In genomic region chr1:179041905-179042337, GRCm38 (mm10) we compare ENCODE assay signal across 8 mouse cellular contexts.
DNase-seq lines count a peak whose midpoint lies in the region; ATAC-seq and TF ChIP-seq lines count a peak whose summit lies in the region.

No protein-coding gene starts in this region.

- peaks cover 26% of the 10 kb centered on the region for H3K4me1 ChIP-seq in lung, embryonic 16.5 days (replicated peaks; ENCODE audit: control insufficient read depth, insufficient read depth, low read length)
- peaks cover 4% of the 10 kb centered on the region; the same call in 1 of the 2 replicates for H3K4me1 ChIP-seq in lung, adult 2 months (ENCODE audit: control insufficient read depth, insufficient read depth, low read length)

- WGBS in lung, embryonic 16.5 days, result 33% methylated on average over 8 of the region's 8 CpGs
- 53% methylated on average over 8 of the region's 8 CpGs for WGBS in lung, adult 2 months

- ATAC-seq in lung, embryonic 16.5 days (ENCODE audit: low read depth), result peak; percentile 85
- no peak for ATAC-seq in monocyte, adult 5-6 weeks (replicated peaks; ENCODE audit: insufficient number of reproducible peaks, low FRiP score, low TSS enrichment, poor library complexity, severe bottlenecking)

- no peaks in the 10 kb centered on the region for H3K9me3 ChIP-seq in lung, embryonic 16.5 days (ENCODE audit: control insufficient read depth, low read length)

- no peaks in the 10 kb centered on the region for H3K36me3 ChIP-seq in lung, embryonic 16.5 days (ENCODE audit: control insufficient read depth, insufficient read depth, low read length)

- H3K4me3 ChIP-seq in lung, embryonic 16.5 days (ENCODE audit: low read length), result no peak overlapping the region
- H3K4me3 ChIP-seq in lung, adult 2 months (replicated peaks; ENCODE audit: extremely low read depth, low read depth, low read length), result no peak overlapping the region

- no peaks in the 10 kb centered on the region for H3K27me3 ChIP-seq in lung, embryonic 16.5 days (ENCODE audit: control insufficient read depth, insufficient read depth, low read depth, low read length)

- TF ChIP-seq CTCF in lung, adult 2 months (IDR thresholded peaks at IDR 0.05; ENCODE audit: insufficient read depth, low read length), result no peak

- no peak overlapping the region for H3K9ac ChIP-seq in lung, embryonic 16.5 days (ENCODE audit: low read length)

- DNase-seq in lung, adult 2 months, result no peak
- DNase-seq in brain, adult 2 months (ENCODE audit: low read depth, low spot score), result peak; percentile 87
- peak; percentile 70 to 80 for DNase-seq in heart, adult 18-20 months
- peak; percentile 34 to 53 for DNase-seq in layer of hippocampus, adult 8-10 months (ENCODE audit: low spot score in 2 of 2)
- DNase-seq in right cerebral cortex, adult 2 months (ENCODE audit: low spot score in 2 of 2), result peak; percentile 7 to 44
- no peak for DNase-seq in gastrocnemius, adult 8-10 months (ENCODE audit: low spot score in 2 of 2)

- no peak for TF ChIP-seq POLR2A in lung, adult 2 months (IDR thresholded peaks at IDR 0.05; ENCODE audit: borderline replicate concordance, extremely low read depth, low read depth, low read length)

- peak overlapping the region; percentile 61 for H3K27ac ChIP-seq in lung, embryonic 16.5 days (ENCODE audit: low read length)

- no peak overlapping the region for H3K4me2 ChIP-seq in lung, embryonic 16.5 days (ENCODE audit: low read depth, low read length)

Comparison
In these comparisons a context has a peak if more than half of its experiments do, and no peak if none do; other contexts are left out.
1. DNase-seq: peak in brain, adult 2 months (single experiment), heart, adult 18-20 months (2 of 2), layer of hippocampus, adult 8-10 months (2 of 2) and right cerebral cortex, adult 2 months (2 of 2); none in lung, adult 2 months (single experiment) and gastrocnemius, adult 8-10 months (0 of 2).